Mouse (Mus musculus) neutrophil, adult 5-6 weeks (primary cell): ENCODE results near the gene Ccm2l. TPM values are rescaled to one million over a fixed set of nuclear protein-coding genes. Genes with fewer than 3 reads are reported as not detected.

Source experiments
- ATAC-seq: fragments of 151-379, 151-347 bp; 2 replicates; pipeline ENCODE4 v1.8.0; 2017; ENCODE audit warnings: mild to moderate bottlenecking, moderate TSS enrichment; ENCODE audit not compliant: insufficient number of reproducible peaks, poor library complexity, low FRiP score, severe bottlenecking; ENCODE audit errors: extremely low read depth
- total RNA-seq: library from RNA; stranded (forward); fragments of 200-1000 nt; gene quantifications from 2 replicates; pipeline ENCODE4 v1.2.3, GENCODE M21; 2017

Ccm2l gene
- total RNA-seq, 1 experiment from 2014 or later = not detected

DNA sequence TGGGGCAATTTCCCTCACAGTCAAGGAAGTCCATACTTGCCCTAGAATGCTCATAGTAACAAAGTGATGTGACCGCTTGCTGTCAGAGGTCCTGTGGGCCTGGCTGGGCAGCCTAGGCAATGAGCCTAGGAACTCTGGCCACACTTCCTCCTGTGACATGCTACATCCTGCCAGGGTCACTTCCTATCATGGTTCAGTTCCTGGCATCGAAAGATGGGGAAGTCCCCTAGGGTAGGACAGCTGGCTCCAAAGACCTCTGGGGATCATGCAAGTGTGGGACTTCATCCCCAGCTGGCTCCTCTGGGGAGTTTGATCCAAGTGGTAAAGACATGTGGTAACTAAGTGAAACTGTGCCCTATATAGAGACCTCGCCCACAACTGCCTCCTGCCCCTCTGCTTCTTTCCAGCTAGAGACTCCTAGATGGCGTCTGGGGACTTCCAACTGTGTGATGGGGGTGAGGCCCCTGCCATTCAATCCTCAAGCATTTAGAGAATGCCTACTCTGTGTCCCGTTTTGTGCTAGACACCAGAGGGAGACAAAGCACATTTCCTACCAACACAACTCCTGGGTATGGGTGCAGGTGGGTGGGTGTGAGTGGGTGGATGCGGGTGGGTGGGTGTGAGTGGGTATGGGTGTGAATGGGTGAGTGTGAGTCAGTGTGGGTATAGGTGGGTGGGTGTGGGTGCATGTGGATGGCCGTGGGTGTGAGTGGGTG is 18.7 kb downstream of the Ccm2l start:
- ATAC-seq = peak; percentile 88

DNA sequence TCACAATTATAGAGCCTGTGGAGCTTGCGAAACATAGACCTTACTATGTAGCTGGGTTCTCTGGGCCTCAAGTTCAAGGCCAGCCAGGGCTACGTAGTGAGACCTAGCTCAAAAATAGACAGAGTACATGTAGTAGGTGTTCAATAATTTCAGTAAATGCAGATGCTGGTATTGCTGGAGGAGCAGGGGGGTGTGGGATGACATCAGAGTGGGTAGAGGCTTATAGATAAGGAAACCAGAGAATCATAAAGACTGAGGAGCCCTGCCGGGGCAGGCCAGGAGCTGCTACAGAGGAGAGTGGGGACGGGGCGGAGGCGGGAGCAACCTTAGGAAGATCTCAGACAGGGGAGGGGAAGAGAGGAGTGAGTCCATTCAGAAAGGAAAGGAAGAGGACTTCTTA is 19.8 kb downstream of the Ccm2l start:
- no peak for ATAC-seq

DNA sequence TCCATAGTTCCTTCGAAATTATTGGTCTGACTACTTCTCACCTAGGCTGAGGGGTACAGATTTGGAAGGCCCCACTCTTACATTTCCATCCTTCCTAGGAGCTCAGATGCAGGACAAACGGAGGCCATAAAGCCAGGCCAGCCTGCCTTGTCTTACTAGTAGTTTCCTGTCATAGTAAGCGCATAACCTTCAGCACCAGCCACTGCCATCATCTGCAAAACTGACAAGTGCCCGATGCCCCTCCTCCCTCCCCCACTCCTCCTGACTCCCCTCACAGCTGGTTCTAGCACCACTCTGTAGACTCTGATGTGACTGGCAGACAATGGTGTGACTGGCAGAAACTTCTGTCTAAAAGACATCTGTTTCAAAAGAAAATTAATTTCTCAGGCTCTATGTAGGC is 20.4 kb downstream of the Ccm2l start:
- ATAC-seq = no peak

DNA sequence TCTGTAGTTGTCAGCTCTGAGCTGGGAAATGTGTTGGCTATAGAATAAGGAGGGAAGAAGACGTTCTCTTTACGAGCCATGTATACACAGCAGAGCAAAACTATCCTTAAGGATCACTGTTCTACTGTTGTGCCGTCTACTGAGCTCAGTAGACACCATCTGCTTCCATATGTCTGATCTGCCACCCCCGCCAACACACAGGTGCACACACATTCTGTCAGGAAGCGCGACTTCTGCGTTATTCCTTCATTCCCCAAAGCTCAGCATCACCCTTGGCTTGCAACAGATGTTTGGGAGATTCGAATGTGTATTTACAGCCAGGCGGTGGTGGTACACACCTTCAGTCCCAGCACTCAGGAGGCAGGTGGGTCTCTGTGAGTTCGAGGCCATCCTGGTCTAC is 21.3 kb downstream of the Ccm2l start:
- ATAC-seq = no peak

DNA sequence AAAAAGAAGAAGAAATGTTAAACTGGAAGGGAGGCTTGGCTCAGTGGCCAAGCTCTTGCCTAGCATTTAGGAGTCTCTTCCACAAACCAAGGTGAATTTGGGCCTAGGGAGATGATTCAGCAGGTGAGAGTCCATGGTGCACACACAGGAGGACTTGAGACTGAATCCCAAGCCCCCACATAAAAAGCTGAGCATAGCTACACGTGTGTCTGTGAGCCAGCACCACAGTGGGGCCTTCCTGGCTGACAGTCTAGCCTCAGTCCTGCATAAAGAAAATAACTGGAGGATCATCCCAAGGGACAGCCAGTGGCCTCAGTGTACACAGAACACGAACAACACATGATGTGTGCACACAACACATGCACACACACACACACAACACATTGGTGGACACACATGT is 23.6 kb downstream of the Ccm2l start:
- ATAC-seq = no peak

DNA sequence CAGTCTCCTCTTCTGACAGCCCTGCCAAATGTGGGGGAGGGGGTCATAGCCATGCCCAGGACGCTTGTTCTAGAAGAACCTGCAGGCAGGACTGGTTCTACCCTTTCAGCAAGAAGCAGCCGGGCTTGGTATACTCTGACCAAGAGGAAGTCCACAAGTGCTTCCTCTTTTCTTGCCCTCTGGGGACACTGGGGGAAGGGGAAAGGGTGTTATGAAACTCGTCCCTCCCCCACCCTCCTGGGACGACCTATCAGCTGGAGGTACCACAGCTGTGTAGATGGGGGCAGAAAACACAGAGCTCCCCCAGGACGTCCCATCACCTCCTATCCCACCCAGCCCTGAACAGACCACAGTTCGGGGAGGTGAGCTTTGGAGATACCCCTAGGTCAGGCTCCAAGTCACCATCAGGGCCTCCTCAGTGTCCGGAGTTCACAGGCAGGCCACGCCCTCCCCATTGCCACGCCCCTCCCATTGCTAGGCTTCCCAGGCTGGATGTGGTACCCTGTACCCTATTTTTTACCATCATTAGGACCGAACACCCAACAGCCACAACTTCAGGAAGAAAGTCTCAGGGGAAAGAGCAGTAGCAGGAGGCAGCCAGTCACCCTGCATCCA is 24.9 kb downstream of the Ccm2l start:
- peak; percentile 97 for ATAC-seq

DNA sequence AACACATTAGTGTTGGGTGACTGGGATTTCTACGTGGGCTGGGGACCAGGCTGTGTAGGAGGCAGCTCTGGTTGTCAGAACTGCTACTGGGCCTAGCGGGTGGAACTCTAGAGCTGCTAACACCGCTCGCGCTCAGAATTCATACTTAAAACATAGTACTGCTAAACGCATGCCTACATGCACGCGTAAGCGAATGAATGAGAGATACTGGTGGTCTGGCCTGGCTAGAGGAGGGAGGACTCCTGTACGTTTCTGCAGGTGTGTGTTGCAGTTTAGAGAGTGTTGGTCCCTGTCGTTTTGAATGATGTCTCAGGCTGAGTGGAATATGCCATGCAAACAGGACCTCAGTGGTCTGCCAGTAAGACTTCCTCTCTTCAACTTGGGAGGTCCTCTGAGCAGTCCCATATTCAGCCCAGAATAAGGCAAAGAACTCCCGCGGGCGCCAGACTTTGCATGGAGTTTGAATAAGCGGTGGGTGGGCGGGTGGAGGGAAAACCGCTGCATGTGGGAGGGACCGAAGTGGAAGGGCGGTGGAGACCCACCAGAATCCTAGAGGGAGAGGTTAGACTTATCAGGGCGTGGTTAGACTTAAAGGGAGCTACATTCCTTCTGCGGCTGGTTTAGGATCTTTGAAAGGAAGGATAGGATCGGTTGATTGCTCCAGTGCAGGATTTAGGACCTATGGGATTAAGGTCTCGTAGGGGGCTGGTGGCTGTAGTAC is 41.5 kb downstream of the Ccm2l start:
- no peak for ATAC-seq

DNA sequence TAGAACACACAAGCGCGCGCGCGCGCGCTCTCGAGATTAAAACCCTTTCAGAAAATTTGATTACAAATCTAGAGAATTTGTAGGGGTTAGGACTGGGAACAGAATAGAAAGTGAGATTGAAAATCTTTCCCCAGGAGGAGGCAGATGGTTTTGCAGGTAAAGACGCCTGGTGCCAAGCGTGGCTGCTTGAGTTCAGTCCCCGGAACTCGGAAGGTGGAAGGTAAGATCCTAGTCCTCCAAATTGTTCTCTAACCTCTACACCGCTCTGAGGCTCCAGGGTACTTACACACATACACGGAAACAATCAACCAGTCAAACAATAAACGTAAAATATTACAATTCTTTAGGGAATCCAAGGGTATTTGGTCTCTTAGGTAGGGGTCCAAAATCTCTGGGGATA is 42.0 kb downstream of the Ccm2l start:
- no peak for ATAC-seq

DNA sequence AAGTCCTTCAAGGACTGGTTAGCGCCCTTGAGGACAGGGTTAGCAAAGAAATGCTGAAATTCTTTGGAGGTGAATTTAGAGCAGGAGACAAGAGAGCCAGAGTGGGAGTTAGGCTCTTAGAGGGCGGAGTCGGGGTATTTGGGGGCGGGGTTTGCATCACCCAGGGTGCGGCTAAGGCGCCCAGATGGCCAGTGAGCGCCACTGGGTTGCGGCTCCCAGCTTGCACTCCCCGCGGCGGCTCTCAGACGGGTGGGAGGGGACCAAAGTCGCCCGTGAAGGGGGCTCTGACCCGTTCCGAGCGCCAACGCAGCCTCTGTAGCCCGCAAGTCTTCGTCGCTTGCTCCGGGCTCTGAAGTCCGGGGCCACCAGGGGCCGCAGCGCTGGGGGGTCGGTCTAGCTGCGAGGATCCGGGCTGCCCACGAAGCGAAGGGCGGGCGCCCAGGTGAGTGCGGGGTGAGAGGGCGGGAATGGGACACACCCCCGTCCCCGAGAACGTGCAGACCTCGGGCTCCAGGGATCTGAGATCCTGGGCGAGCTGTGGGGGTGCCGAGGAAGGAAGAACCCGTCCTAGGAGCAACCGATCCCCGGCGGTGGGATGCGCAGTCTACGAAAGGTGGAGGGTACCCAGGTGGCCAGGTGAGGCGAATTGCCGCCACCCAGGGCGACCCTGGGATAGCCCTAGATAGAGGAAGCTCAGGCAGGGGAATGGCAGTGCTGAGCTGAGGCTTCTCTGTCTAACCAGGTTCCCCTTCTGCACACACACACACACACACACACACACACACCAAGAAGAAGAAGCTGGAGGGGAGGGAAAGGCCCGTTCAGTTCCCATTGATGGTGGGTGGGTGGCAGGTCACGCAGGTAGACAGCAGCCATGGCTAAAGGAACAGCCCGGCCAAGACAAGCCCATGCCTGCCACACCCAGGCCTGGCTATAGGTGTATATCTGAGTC is 42.8 kb downstream of the Ccm2l start, which contains the start of gene Hck:
Gene Hck (plus strand): TSS at position 156 of the 952 bp plus-strand sequence.
- peak; percentile 77 for ATAC-seq

DNA sequence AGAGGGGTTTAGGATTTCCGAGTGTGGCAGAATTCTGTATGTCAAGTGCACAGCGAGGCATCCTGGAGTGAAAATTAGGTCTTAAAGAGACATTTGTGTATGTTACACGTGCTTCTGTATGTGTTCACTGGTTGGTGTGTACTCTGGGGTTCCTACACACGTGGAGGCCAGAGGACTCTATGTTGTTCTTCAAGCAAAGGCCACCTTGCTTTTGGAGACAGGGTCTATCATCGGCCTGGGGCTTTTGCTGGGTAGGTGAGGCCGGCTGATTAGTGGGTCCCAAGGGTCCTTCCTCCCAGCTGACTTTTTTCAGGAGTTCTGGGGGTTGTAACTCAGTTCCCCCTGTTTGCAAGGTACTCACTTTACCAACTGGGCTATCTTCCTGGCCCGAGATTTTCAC is 43.8 kb downstream of the Ccm2l start:
- ATAC-seq = no peak

DNA sequence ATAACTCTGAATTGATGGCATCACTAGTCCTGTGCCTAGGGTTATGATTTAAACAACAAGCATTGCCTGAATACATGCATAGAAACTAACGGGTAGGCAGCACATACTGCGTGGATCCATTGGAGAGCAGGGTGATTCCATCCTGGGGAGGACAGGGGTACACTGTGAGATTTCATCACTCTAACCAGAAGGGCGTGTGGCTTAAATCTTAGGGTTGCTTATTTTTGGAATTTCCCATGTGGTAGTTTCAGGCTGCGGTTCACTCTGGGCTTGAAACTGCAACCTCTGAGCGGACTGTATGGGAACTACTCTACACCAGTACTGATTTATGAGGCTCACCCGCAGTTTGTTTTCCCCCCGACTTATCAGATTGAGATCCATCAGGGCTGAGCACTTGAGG is 45.5 kb downstream of the Ccm2l start:
- no peak for ATAC-seq

DNA sequence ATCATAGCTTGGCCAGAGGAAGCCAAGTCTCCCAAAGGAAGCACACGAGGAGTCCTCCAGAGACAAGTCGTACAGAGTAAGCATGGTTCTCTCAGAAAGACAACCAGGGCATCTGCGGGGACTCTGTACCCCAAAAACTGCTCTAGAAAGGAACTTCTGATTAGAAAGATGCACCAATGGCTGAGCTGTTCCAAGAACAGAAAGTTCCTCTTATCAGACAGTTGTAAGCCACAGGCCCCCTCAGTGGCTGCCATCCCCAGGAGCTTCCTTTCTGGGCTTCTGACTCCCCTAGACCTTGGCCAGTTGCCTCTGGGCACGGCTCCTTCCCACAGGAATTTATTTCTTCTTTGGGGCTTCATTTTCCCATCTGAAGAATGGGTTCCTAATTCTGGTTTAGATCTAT is 49.9 kb downstream of the Ccm2l start:
- ATAC-seq = no peak

DNA sequence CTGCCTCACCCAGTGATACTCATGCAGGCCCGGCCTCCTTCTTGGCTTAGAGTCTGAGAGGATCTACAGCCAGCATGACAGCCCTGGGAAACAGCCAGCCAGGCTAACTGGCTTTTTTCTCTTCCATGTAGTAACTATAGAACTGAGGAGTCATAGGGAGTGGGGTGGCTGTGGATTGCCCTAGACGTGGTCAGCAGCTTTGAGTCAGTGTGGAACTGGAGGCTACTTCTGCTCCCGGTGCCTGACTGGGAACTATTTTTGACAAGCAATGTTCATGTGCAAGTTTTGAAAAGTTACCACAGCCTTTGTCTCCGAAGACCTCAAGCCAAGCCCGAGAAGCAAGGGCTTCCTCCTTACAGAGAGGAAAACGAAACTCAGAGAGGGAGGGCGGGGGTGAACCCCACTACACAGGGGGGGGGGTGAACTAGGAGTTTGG is 51.3 kb downstream of the Ccm2l start:
- ATAC-seq = peak; percentile 50

DNA sequence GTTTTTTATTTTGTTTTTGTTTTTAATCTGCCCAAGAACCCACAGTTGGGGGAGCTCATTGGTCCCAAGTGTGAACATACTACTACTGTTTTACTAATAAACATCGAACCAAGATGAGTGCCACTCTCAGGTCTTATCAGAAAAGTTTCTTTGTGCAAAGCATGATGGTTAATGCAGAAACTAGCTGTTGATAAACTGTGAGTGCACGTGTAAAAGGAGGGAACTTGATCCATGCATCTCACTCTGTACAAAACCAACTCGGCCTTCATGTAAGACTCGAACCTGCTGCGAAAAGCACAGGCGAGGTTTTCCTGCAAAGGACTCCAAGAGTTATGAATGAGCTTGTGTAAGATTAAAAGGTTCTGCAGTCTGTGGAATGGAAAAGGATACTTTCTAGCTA is 53.7 kb downstream of the Ccm2l start:
- ATAC-seq = no peak

DNA sequence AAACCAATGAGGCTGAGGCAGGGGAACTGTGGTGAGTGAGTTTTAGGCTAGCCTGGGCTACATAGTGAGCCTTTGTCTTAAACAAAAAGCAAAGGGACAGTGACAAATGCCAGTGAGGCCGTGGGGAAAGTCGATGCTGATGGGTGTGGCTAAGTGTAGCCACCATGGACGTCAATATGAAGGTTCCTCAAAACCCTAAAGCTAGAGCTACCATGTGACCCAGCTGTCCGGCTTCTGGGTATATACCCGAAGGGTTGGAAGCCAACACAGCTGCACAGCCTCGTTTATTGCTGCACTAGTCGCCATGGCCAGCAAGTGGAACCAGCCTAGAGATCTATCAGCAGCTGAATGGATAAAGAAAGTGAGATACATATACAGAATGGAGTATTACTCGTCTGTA is 54.4 kb downstream of the Ccm2l start:
- ATAC-seq = peak; percentile 68

DNA sequence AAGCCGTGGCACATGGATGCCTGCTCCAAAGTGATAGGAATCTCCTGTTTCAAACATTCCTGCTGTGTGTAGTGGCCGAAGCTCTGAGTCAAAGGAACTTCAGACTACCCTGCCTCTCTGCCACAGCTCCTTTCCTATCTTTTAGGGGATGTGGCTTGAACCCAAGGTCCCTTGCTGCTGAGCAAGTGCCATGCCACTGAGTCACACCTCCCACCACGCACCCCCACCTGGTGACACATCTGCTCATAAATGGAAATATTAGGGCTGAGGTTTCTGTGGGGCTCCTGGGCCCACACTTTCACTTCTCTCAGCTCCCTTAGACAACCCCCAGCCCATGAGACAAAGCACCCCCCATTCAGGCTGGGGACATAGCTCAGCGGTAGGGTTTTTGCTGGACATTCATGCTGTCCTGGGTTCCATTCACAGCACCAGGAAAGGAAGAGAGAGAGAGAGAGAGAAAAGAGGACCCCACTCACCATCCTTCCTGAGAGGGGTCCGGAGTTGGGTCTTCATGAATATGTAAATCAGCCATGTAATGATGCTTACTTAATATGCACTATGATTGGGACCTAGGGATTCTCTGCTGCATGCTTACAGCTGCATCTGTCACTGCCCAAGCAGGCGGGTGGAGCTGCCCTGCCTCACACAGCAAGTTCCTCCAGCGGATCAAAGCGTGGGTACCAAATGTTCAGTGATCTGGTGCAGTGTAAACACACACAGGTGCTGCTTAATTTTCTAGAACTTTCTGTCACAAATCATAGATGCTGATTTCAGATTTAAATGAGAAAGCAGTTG is 56.3 kb downstream of the Ccm2l start:
- ATAC-seq = no peak

DNA sequence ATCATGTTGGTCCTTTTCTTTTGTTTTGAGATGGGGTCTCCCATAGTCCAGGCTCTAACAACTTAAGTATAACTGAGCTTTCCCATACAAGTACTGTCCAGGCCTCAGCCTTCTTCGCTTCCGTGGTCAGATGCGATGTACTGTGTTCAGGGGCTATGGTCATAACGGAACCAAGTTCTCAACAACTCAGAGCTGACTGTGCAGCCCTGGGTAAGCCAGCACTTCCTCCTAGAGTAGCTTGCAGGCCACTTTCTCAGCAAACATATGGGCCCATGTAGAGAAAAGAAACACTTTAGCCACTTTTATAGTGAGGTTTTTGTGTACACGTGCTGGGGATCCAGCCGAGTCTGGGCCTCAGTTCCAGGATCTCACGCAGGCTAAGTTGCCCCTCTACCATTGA is 56.9 kb downstream of the Ccm2l start:
- no peak for ATAC-seq

DNA sequence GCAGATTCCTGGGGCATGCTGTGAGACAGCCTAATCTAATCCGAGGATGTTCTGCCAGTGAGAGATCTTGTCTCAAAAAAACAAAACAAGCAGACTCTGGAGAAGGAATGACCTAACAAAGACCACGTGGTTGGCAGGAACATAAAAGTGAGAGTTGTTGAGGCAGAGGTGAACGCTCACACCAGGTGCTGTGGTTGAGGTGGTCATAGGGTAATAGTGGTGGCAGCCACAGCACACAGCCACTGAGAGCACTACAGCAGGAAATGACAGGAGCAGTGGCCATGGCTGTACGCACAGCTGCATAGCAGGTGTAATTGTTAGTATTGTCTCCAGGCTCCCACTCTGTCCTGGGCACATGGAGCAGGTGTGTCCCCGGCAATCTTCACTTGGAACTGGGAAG is 60.1 kb downstream of the Ccm2l start:
- ATAC-seq = peak; percentile 41; the same call in 1 of the 2 replicates
